Comparison of ENCODE assay signal across 12 mouse cellular contexts in the genomic region with DNA sequence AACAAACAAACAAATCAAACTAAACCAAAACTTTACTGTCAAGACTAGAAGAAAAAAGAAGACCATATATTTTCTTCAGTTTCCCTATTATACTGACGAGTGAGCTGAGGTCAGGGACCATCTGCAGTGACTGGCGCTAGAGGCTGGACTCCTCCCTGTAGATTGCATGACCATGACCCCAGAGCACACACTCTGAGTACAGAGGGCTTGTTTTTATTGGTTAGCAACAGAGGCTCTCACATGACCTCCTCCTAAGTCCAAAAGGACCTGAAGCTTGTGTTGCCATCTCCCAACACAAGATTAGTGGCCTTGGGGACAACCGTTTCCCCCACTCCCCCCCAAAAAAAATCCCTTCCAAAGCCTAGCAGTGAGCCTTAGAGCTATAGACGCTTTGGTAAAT. TPM values are rescaled to one million over a fixed set of nuclear protein-coding genes. Genes with fewer than 3 reads are reported as not detected.
DNase-seq lines count a peak whose midpoint lies in the region; ATAC-seq and TF ChIP-seq lines count a peak whose summit lies in the region.
"Had no signal": no experiment of that assay in that cellular context is flagged by ENCODE, and none has a peak within 500 bp of the region (broad histone marks: within the 10 kb centered on the region; RNA-seq: fewer than 3 reads in every experiment).

No protein-coding gene starts in this region.

- H3K4me3 ChIP-seq in kidney, adult 2 months (ENCODE audit: insufficient read depth, low read depth, low read length): no peak overlapping the region
- no peak overlapping the region for H3K4me3 ChIP-seq in spleen, adult 2 months (ENCODE audit: extremely low read depth, insufficient read depth, insufficient read length)
- no peak overlapping the region for H3K4me3 ChIP-seq in hindbrain, embryonic 11.5 days (ENCODE audit: low read depth, low read length)
- H3K4me3 ChIP-seq: limb, embryonic 13.5 days; midbrain, embryonic 15.5 days had no signal

- no peak overlapping the region for H3K9ac ChIP-seq in hindbrain, embryonic 11.5 days (ENCODE audit: low read depth, low read length)
- H3K9ac ChIP-seq: limb, embryonic 13.5 days; midbrain, embryonic 15.5 days had no signal

- H3K27me3 ChIP-seq in kidney, adult 2 months (replicated peaks; ENCODE audit: control insufficient read depth, insufficient read depth, low read length): no peaks in the 10 kb centered on the region
- no peaks in the 10 kb centered on the region for H3K27me3 ChIP-seq in spleen, adult 2 months (ENCODE audit: control insufficient read depth, insufficient read depth, low read length)
- no peaks in the 10 kb centered on the region for H3K27me3 ChIP-seq in hindbrain, embryonic 11.5 days (ENCODE audit: control insufficient read depth, insufficient read depth, low read length)
- H3K27me3 ChIP-seq: limb, embryonic 13.5 days; midbrain, embryonic 15.5 days had no signal

- no peak for TF ChIP-seq CTCF in kidney, adult 2 months (conservative IDR thresholded peaks at IDR 0.05; ENCODE audit: insufficient read depth, insufficient read length, low read depth, low read length)
- no peak for TF ChIP-seq CTCF in spleen, adult 2 months (IDR thresholded peaks at IDR 0.05; ENCODE audit: extremely low read depth, insufficient read depth, insufficient read length, insufficient replicate concordance)

- peak overlapping the region; percentile 33; the same call in 1 of the 2 replicates for H3K27ac ChIP-seq in kidney, adult 2 months (ENCODE audit: insufficient read depth, low read depth, low read length)
- H3K27ac ChIP-seq in spleen, adult 2 months (ENCODE audit: insufficient read depth, low read length): peak overlapping the region; percentile 16; the same call in 1 of the 2 replicates
- no peak overlapping the region for H3K27ac ChIP-seq in hindbrain, embryonic 11.5 days (ENCODE audit: low read depth, low read length)
- H3K27ac ChIP-seq: limb, embryonic 13.5 days; midbrain, embryonic 15.5 days had no signal

- no peak for ATAC-seq in hindbrain, embryonic 11.5 days (ENCODE audit: low FRiP score)
- ATAC-seq: midbrain, embryonic 15.5 days had no signal

- H3K4me1 ChIP-seq in kidney, adult 2 months (ENCODE audit: control insufficient read depth, insufficient read depth, low read length): no peaks in the 10 kb centered on the region
- H3K4me1 ChIP-seq in spleen, adult 2 months (ENCODE audit: control insufficient read depth, insufficient read depth, insufficient read length): no peaks in the 10 kb centered on the region
- H3K4me1 ChIP-seq in hindbrain, embryonic 11.5 days (replicated peaks; ENCODE audit: control insufficient read depth, insufficient read depth, low read length): no peaks in the 10 kb centered on the region
- H3K4me1 ChIP-seq: midbrain, embryonic 15.5 days had no signal

- 38% methylated on average over 4 of the region's 4 CpGs for WGBS in kidney, adult 2 months
- WGBS in spleen, adult 2 months: 75% methylated on average over 4 of the region's 4 CpGs
- 80% methylated on average over 4 of the region's 4 CpGs for WGBS in hindbrain, embryonic 11.5 days

- no peaks in the 10 kb centered on the region for H3K36me3 ChIP-seq in kidney, adult 2 months (ENCODE audit: control insufficient read depth, insufficient read depth, low read length)
- H3K36me3 ChIP-seq in spleen, adult 2 months (ENCODE audit: control insufficient read depth, insufficient read depth, low read length): no peaks in the 10 kb centered on the region
- H3K36me3 ChIP-seq in hindbrain, embryonic 11.5 days (ENCODE audit: control insufficient read depth, insufficient read depth, low read length): no peaks in the 10 kb centered on the region

- no peak for TF ChIP-seq POLR2A in kidney, adult 2 months (IDR thresholded peaks at IDR 0.05; ENCODE audit: low read depth, low read length)
- TF ChIP-seq POLR2A in spleen, adult 2 months (IDR thresholded peaks at IDR 0.05; ENCODE audit: low read depth, low read length): no peak

- peak; percentile 37 to 43 for DNase-seq in adrenal gland, postnatal 36 days
- no peak for DNase-seq in adrenal gland, postnatal 4 days (ENCODE audit: low spot score in 2 of 2)
- DNase-seq in kidney, adult 2 months: peak; percentile 19
- DNase-seq in kidney, adult 18-20 months: no peak
- DNase-seq in spleen, adult 2 months (ENCODE audit: low read depth in 1 of 2, low spot score in 2 of 2): no peak
- DNase-seq in spleen, postnatal 14 days (ENCODE audit: low spot score in 2 of 2): no peak
- DNase-seq in hindbrain, embryonic 11.5 days (ENCODE audit: low spot score): no peak
- no peak for DNase-seq in urinary bladder, postnatal 25 days (ENCODE audit: low spot score)

- H3K4me2 ChIP-seq in hindbrain, embryonic 11.5 days (replicated peaks; ENCODE audit: low read depth, low read length): no peak overlapping the region
- H3K4me2 ChIP-seq: limb, embryonic 13.5 days; midbrain, embryonic 15.5 days had no signal

- no peaks in the 10 kb centered on the region for H3K9me3 ChIP-seq in hindbrain, embryonic 11.5 days (ENCODE audit: control insufficient read depth, low read length)
- H3K9me3 ChIP-seq: limb, embryonic 13.5 days; midbrain, embryonic 15.5 days had no signal

RNA-seq across cellular contexts. Expression of a gene that starts 10.3 kb away (rescaled TPM):
- total RNA-seq in adrenal gland, postnatal 36 days (2021): 100 to 1,000 TPM in 1 of 2 experiments, 10 to 100 TPM in 1; 92.5 to 108 TPM
- 100 to 1,000 TPM; 101 to 106 TPM for total RNA-seq in adrenal gland, postnatal 4 days (2021)
- polyA plus RNA-seq in kidney, adult 2 months (2012; rRNA removed): 60.7 and 66.5 TPM in 2 replicates
- 54.7 and 66.5 TPM in 2 replicates for polyA plus RNA-seq in spleen, adult 2 months (2012; rRNA removed)
- polyA plus RNA-seq in hindbrain, embryonic 11.5 days (2014; fragmentation: Nextera tagmentation; extraction: Ambion mirVana): 11.6 and 15.0 TPM in 2 replicates

RNA-seq across cellular contexts. Expression of a gene that starts 10.5 kb away (rescaled TPM):
- 1 to 10 TPM; 4.4 to 4.5 TPM for total RNA-seq in adrenal gland, postnatal 36 days (2021)
- total RNA-seq in adrenal gland, postnatal 4 days (2021): 10 to 100 TPM; 11.8 to 12.2 TPM
- 2.3 and 2.4 TPM in 2 replicates for polyA plus RNA-seq in kidney, adult 2 months (2012; rRNA removed)
- 1.2 and 1.4 TPM in 2 replicates for polyA plus RNA-seq in spleen, adult 2 months (2012; rRNA removed)
- 9.1 and 10.1 TPM in 2 replicates for polyA plus RNA-seq in hindbrain, embryonic 11.5 days (2014; fragmentation: Nextera tagmentation; extraction: Ambion mirVana)
- total RNA-seq: neutrophil, adult 5-6 weeks had no signal

RNA-seq across cellular contexts. Expression of a gene that starts 13.4 kb away (rescaled TPM):
- total RNA-seq in adrenal gland, postnatal 36 days (2021): 10 to 100 TPM; 30.0 to 53.3 TPM
- total RNA-seq in adrenal gland, postnatal 4 days (2021): 10 to 100 TPM; 36.9 to 49.1 TPM
- polyA plus RNA-seq in kidney, adult 2 months (2012; rRNA removed): 45.0 and 49.3 TPM in 2 replicates
- 22.7 and 23.6 TPM in 2 replicates for polyA plus RNA-seq in spleen, adult 2 months (2012; rRNA removed)
- 7.6 and 7.8 TPM in 2 replicates for polyA plus RNA-seq in hindbrain, embryonic 11.5 days (2014; fragmentation: Nextera tagmentation; extraction: Ambion mirVana)

RNA-seq across cellular contexts. Expression of a gene that starts 28.4 kb away (rescaled TPM):
- total RNA-seq in adrenal gland, postnatal 36 days (2021): 1 to 10 TPM; 4.1 to 6.6 TPM
- total RNA-seq in adrenal gland, postnatal 4 days (2021): 1 to 10 TPM; 6.2 to 8.1 TPM
- not detected in 2 replicates for polyA plus RNA-seq in kidney, adult 2 months (2012; rRNA removed)
- polyA plus RNA-seq in spleen, adult 2 months (2012; rRNA removed): not detected in 2 replicates
- polyA plus RNA-seq in hindbrain, embryonic 11.5 days (2014; fragmentation: Nextera tagmentation; extraction: Ambion mirVana): not detected in 2 replicates
- polyA plus RNA-seq: gonadal fat pad, adult 2 months; limb, embryonic 13.5 days; midbrain, embryonic 15.5 days had no signal

RNA-seq across cellular contexts. Expression of a gene that starts 37.4 kb away (rescaled TPM):
- total RNA-seq in adrenal gland, postnatal 36 days (2021): 10 to 100 TPM; 36.0 TPM
- total RNA-seq in adrenal gland, postnatal 4 days (2021): 10 to 100 TPM; 63.9 to 64.9 TPM
- 8.8 and 10.9 TPM in 2 replicates for polyA plus RNA-seq in kidney, adult 2 months (2012; rRNA removed)
- polyA plus RNA-seq in spleen, adult 2 months (2012; rRNA removed): 13.9 and 14.9 TPM in 2 replicates
- polyA plus RNA-seq in hindbrain, embryonic 11.5 days (2014; fragmentation: Nextera tagmentation; extraction: Ambion mirVana): 21.3 and 22.4 TPM in 2 replicates

Comparison
In these comparisons a context has a peak if more than half of its experiments do, and no peak if none do; other contexts are left out.
1. DNase-seq: peak in adrenal gland, postnatal 36 days (2 of 2) and kidney, adult 2 months (single experiment); none in adrenal gland, postnatal 4 days (0 of 2), kidney, adult 18-20 months (single experiment), spleen, adult 2 months (0 of 2), spleen, postnatal 14 days (0 of 2), hindbrain, embryonic 11.5 days (single experiment) and urinary bladder, postnatal 25 days (single experiment).